Mouse (Mus musculus): Measurements from ENCODE around the gene Sval1. TPM values are rescaled to one million over a fixed set of nuclear protein-coding genes. Genes with fewer than 3 reads are reported as not detected.

The Sval1 gene
- not detected for total RNA-seq (2023)

GRCm38 (mm10) chr6:41951330-41951729 lies at the start of gene Sval1:
Gene Sval1 (plus strand): TSS chr6:41951630.

DNA sequence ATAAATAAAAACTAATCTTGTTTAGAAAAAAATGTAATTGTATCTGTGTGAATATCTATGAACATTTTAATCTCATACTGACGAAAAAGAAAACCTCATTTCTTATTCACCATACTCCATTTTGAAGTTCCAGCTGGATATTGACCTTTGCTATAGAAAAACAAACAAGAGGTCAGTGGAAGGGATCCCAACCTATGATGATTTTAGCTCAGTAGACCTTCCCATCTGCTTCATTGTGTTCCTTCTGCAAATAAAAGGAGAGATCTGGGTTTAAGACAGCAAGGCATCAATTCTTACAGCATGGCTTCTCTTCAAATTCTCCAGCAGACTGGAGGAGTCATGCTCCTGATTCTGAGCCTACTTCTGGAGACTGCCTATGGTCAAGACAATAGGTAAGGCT lies 16.4 kb downstream of the Sval1 start, which contains the start of gene Sval3:
TSS of gene Sval3 (plus strand) at position 301 of the 400 bp plus-strand sequence.

Other genes with a start within 250 kb of the Sval1 start
- 1 to 10 TPM; 3.3 TPM for gene Kel, start 247.3 kb upstream of the Sval1 start, total RNA-seq (2023)
- not detected for gene Olfr459, start 176.5 kb upstream of the Sval1 start, total RNA-seq (2023)
- gene Pip, start 104.1 kb upstream of the Sval1 start, total RNA-seq (2023), result not detected
- gene Sval2, start 98.6 kb upstream of the Sval1 start, total RNA-seq (2023), result not detected
- not detected for gene Sval3, start 16.5 kb downstream of the Sval1 start, total RNA-seq (2023)
- gene Sva, start 86.8 kb downstream of the Sval1 start, total RNA-seq (2023), result not detected
- gene Tas2r139, start 189.3 kb downstream of the Sval1 start, total RNA-seq (2023), result not detected

Data from T-cell, adult 66 days (primary cell).